Mouse (Mus musculus) small intestine, adult 2 months (tissue): Measurements from ENCODE around the gene Cd59b.

Experiments used
- CTCF ChIP-seq: fragments of 200-500 bp; IDR thresholded peaks from 2 replicates; pipeline ENCODE4 v1.5.1; 2012; ENCODE audit warnings: low read depth, mild to moderate bottlenecking, control low read depth, inconsistent platforms, low read length, moderate library complexity, mixed read lengths; ENCODE audit not compliant: insufficient replicate concordance, insufficient read length; ENCODE audit errors: extremely low read depth
- POLR2A ChIP-seq: fragments of 200-500 bp; IDR thresholded peaks from 2 replicates; pipeline ENCODE4 v1.6.1; 2012; ENCODE audit warnings: low read depth, mild to moderate bottlenecking, control low read depth, inconsistent platforms, low read length, moderate library complexity

- TF ChIP-seq POLR2A: no peak
- TF ChIP-seq CTCF: no peak
Measured at GRCm38 (mm10) chr2:104024656-104025055, 45.0 kb upstream of the Cd59b start.
